Mouse (Mus musculus) bone marrow, adult 2 months (tissue): ENCODE measurements around the gene Xrcc2.

Experiments used
- CTCF ChIP-seq: fragments of 200-500 bp; IDR thresholded peaks from 2 replicates; pipeline ENCODE4 v1.5.1; 2011; ENCODE audit warnings: low read length, control low read depth; ENCODE audit not compliant: control insufficient read depth, insufficient read depth
- POLR2A ChIP-seq: fragments of 200-500 bp; IDR thresholded peaks from 2 replicates; pipeline ENCODE4 v1.6.1; 2011; ENCODE audit warnings: low read depth, mild to moderate bottlenecking, control low read depth, low read length, borderline replicate concordance; ENCODE audit not compliant: control insufficient read depth

DNA sequence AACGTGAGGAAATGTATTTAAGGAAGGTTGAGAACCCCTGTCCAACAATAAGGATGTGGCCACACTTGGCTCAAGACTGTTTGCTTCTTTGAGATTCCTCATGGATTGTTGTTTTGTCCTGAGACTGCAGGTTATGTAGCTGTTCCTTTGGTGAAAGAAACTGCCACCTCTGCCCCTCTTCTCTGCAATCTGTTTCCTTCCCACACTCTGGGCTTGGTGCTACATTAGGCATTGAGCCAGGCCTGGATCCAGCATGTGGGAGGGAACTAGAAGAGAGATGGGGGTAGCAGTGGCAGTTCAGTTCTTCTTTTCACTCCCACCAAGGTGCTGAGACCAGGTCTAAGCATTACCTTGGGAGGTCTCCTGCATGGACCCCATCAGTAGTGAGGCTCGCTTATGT lies 30.2 kb upstream of the Xrcc2 start:
- no peak for TF ChIP-seq POLR2A
- TF ChIP-seq CTCF: no peak
